Mouse (Mus musculus): ENCODE measurements around the gene Snd1. TPM values are rescaled to one million over a fixed set of nuclear protein-coding genes. Genes with fewer than 3 reads are reported as not detected.

Gene Snd1
- polyA plus RNA-seq, 1 experiment from 2014 or later: 139 TPM

DNA sequence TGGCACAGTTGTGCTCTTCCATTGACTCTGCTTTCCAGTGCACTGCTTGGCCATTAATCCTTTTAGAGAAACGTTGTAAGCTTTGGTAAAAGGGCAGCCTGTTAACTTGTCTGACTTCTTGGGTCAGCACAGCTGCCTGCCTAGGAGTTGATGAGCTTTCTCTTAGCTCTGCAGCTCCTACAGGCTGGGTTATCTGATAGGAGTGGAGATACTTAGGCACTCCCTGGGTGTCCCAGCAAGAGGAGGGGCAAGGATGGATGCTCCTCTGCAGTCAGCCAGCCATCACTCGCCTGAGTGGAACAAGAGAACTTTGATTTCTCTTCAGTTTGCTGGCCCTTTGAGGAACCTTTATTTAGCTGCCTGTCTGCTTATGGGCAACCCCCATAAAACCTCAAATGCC lies 235.1 kb downstream of the Snd1 start:
- DNase-seq (ENCODE audit: low spot score) (no peak), ATAC-seq (replicated peaks; ENCODE audit: low FRiP score, low TSS enrichment, low read depth) (no peak)
- Histone ChIP-seq H3K36me3 (ENCODE audit: control insufficient read depth, insufficient read depth, low read length) (peaks cover 13% of the 10 kb centered on the region; the same call in 1 of the 2 replicates), H3K4me3 (ENCODE audit: low read depth, low read length) (no peak overlapping the region), H3K9ac (ENCODE audit: low read length) (no peak overlapping the region), H3K4me1 (replicated peaks; ENCODE audit: control insufficient read depth, insufficient read depth, low read length) (peaks cover 21% of the 10 kb centered on the region), H3K9me3 (ENCODE audit: control insufficient read depth, low read length) (no peaks in the 10 kb centered on the region), H3K27me3 (replicated peaks; ENCODE audit: control insufficient read depth, insufficient read depth, low read length) (no peaks in the 10 kb centered on the region), H3K27ac (ENCODE audit: low read depth) (no peak overlapping the region), H3K4me2 (ENCODE audit: low read length) (no peak overlapping the region)
- WGBS: 24% methylated on average over 2 of the region's 2 CpGs

DNA sequence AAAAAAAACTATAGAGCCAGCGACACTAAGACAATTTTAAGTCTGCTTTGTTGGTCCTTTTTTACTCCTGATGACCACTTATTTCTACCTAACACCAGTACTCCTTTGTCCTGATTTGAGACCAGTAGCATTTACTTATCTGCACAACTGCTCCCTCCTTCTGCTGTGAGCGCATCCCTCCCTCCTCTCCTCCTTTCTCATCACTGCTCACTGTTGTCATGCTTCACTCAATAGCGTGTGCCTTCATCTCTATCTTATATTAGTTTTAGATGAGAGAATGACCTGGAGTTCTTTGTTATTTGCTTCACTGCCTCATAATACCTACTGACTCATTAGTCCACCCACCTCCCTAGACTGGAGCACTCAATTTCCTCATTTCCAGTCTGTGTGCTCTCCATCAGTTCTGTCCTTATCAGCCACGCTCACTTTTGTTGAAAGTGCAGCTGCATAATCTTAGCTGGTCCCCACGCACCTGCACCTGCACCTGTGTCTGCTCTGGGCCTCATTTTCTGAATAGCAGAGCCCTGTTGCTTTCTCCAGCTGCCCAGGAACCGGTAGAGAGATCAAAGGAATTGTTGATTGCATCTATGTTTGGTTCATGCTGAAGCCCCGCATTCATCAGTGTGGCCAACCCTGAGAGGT lies 242.4 kb downstream of the Snd1 start:
- no peak for ATAC-seq (replicated peaks; ENCODE audit: low FRiP score, low TSS enrichment, low read depth)
- Histone ChIP-seq H3K4me1 (replicated peaks; ENCODE audit: control insufficient read depth, insufficient read depth, low read length) (no peaks in the 10 kb centered on the region), H3K9me3 (ENCODE audit: control insufficient read depth, low read length) (no peaks in the 10 kb centered on the region), H3K27ac (ENCODE audit: low read depth) (no peak overlapping the region), H3K36me3 (ENCODE audit: control insufficient read depth, insufficient read depth, low read length) (no peaks in the 10 kb centered on the region), H3K9ac (ENCODE audit: low read length) (no peak overlapping the region), H3K4me2 (ENCODE audit: low read length) (no peak overlapping the region), H3K27me3 (replicated peaks; ENCODE audit: control insufficient read depth, insufficient read depth, low read length) (no peaks in the 10 kb centered on the region), H3K4me3 (ENCODE audit: low read depth, low read length) (no peak overlapping the region)
- 53% methylated on average over 7 of the region's 7 CpGs for WGBS
- DNase-seq (ENCODE audit: low spot score): no peak

DNA sequence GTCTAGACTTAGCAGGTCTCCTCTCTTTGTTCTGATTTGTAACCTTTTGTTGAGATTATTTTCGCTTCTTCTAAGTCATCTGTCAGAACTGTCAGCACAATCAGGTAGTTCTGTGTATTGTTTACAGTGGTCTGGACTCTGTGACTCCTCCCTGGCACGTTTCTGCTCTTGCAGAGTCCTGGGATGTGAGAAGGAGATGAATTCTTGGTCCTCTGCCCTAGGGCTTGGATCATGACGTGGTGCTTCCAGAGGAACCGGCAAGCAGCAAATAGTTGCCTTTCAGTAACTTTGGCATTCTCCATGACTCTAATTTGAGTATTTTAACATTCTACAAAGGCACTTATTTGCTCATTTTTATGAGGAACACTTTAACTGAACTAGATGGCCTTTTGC lies 242.9 kb downstream of the Snd1 start:
- H3K9me3 ChIP-seq (ENCODE audit: control insufficient read depth, low read length): no peaks in the 10 kb centered on the region
- no peak overlapping the region for H3K27ac ChIP-seq (ENCODE audit: low read depth)
- no peaks in the 10 kb centered on the region for H3K36me3 ChIP-seq (ENCODE audit: control insufficient read depth, insufficient read depth, low read length)
- H3K4me2 ChIP-seq (ENCODE audit: low read length): no peak overlapping the region
- H3K9ac ChIP-seq (ENCODE audit: low read length): no peak overlapping the region
- DNase-seq (ENCODE audit: low spot score): no peak
- no peak for ATAC-seq (replicated peaks; ENCODE audit: low FRiP score, low TSS enrichment, low read depth)
- H3K27me3 ChIP-seq (replicated peaks; ENCODE audit: control insufficient read depth, insufficient read depth, low read length): no peaks in the 10 kb centered on the region
- 32% methylated on average over 4 of the region's 4 CpGs for WGBS
- H3K4me1 ChIP-seq (replicated peaks; ENCODE audit: control insufficient read depth, insufficient read depth, low read length): no peaks in the 10 kb centered on the region
- no peak overlapping the region for H3K4me3 ChIP-seq (ENCODE audit: low read depth, low read length)

DNA sequence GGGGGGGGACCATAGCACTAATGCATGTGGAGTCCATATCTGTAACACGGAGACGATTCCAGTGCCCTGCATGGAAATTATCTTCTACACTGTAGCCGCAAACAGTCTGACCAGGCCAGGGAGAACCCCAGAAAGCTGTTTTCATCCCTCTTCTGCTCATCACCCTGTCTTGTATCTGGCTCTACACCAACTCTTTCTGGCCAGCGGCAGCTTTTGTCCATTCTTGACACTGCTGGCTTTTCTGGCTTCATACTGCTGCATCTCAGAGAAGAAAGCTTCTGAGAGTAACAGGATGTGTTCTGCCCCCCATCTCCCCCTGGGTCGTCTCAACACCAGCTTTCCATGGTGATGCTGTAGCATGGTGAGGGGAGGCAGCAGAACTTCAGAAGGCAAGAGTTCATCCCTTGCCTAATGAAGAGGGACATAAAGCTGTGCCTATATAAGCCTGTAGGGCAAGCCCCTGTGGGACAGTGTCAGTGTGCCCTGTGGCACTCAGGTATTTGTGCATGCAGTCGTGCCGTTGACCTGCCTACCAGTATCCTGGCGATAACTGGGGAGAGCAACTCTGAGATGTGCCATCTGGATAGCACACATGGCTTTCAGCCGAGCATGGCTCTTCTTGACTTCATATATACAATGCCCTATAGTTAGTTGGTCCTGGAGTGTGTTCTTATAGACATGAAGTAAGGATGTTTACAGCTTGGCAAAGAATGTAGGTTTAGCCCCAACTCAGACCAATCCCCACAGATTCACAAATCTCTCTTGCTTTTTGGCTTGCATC lies 245.6 kb downstream of the Snd1 start:
- no peak overlapping the region for H3K27ac ChIP-seq (ENCODE audit: low read depth)
- no peak overlapping the region for H3K9ac ChIP-seq (ENCODE audit: low read length)
- ATAC-seq (replicated peaks; ENCODE audit: low FRiP score, low TSS enrichment, low read depth) (no peak), DNase-seq (ENCODE audit: low spot score) (no peak)
- H3K36me3 ChIP-seq (ENCODE audit: control insufficient read depth, insufficient read depth, low read length): 0 out of 2 replicates have a peak, but pooled peaks cover 3% of the 10 kb centered on the region
- 74% methylated on average over 9 of the region's 9 CpGs for WGBS
- H3K9me3 ChIP-seq (ENCODE audit: control insufficient read depth, low read length): no peaks in the 10 kb centered on the region
- H3K4me1 ChIP-seq (replicated peaks; ENCODE audit: control insufficient read depth, insufficient read depth, low read length): peaks cover 3% of the 10 kb centered on the region; the same call in 1 of the 2 replicates
- H3K4me2 ChIP-seq (ENCODE audit: low read length): no peak overlapping the region
- no peak overlapping the region for H3K4me3 ChIP-seq (ENCODE audit: low read depth, low read length)
- no peaks in the 10 kb centered on the region for H3K27me3 ChIP-seq (replicated peaks; ENCODE audit: control insufficient read depth, insufficient read depth, low read length)

- Histone ChIP-seq H3K9me3 (ENCODE audit: control insufficient read depth, low read length) (no peaks in the 10 kb centered on the region), H3K36me3 (ENCODE audit: control insufficient read depth, insufficient read depth, low read length) (peaks cover 10% of the 10 kb centered on the region; the same call in 1 of the 2 replicates), H3K4me2 (ENCODE audit: low read length) (no peak overlapping the region), H3K4me1 (replicated peaks; ENCODE audit: control insufficient read depth, insufficient read depth, low read length) (peaks cover 3% of the 10 kb centered on the region; the same call in 1 of the 2 replicates), H3K4me3 (ENCODE audit: low read depth, low read length) (no peak overlapping the region), H3K27me3 (replicated peaks; ENCODE audit: control insufficient read depth, insufficient read depth, low read length) (no peaks in the 10 kb centered on the region), H3K27ac (ENCODE audit: low read depth) (no peak overlapping the region), H3K9ac (ENCODE audit: low read length) (no peak overlapping the region)
- ATAC-seq (replicated peaks; ENCODE audit: low FRiP score, low TSS enrichment, low read depth) (no peak), DNase-seq (ENCODE audit: low spot score) (no peak)
- 13% methylated on average over 2 of the region's 2 CpGs for WGBS
Observed at GRCm38 (mm10) chr6:28723059-28723458, 248.1 kb downstream of the Snd1 start.

DNA sequence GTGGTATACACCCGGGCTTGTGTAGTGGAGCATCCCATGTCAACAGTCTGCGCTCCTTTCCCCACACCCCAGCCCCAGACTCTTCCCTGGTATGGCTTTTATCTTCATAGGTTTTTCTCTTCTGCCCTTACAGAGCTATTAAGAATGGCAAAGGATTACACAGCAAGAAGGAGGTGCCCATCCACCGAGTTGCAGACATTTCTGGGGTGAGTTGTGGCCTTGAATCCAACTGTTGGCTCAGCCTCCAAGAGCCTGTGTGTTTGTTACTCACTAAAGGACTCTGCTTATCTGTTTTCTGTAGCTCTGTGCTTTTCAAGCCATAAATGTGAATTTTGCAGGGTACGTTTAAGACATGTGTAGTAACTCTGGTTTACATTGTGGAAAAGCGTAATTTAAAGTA lies 249.8 kb downstream of the Snd1 start:
- ATAC-seq (replicated peaks; ENCODE audit: low FRiP score, low TSS enrichment, low read depth): no peak

DNA sequence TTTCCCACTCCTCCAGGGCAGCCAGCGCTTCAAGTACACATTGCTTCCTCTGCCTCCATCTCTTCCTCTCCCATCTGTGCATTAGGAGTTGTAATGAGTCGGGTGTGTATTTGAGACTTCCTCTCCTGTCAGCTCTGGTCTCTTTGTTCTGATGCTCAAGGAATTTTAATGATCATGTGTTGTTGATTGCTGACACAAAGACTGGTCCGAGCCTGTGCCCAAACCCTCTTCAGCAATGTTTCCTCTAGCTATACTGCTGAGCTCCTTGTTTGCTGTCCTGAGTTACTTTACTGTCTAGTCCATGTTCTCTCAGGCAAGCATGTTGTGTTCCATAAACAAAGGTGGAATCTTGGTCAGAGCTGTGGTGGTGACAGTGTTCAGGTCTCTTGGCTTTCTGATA lies 254.3 kb downstream of the Snd1 start:
- DNase-seq (ENCODE audit: low spot score): no peak
- Histone ChIP-seq H3K9ac (ENCODE audit: low read length) (no peak overlapping the region), H3K27ac (ENCODE audit: low read depth) (no peak overlapping the region), H3K4me1 (replicated peaks; ENCODE audit: control insufficient read depth, insufficient read depth, low read length) (peaks cover 5% of the 10 kb centered on the region), H3K9me3 (ENCODE audit: control insufficient read depth, low read length) (no peaks in the 10 kb centered on the region), H3K4me2 (ENCODE audit: low read length) (no peak overlapping the region), H3K36me3 (ENCODE audit: control insufficient read depth, insufficient read depth, low read length) (peaks cover 10% of the 10 kb centered on the region; the same call in 1 of the 2 replicates), H3K27me3 (replicated peaks; ENCODE audit: control insufficient read depth, insufficient read depth, low read length) (no peaks in the 10 kb centered on the region), H3K4me3 (ENCODE audit: low read depth, low read length) (no peak overlapping the region)
- ATAC-seq (replicated peaks; ENCODE audit: low FRiP score, low TSS enrichment, low read depth): no peak
- 34% methylated on average over 3 of the region's 3 CpGs for WGBS

More for the DNA sequence above, 249.8 kb downstream of the Snd1 start:
- Histone ChIP-seq H3K27ac (ENCODE audit: low read depth) (no peak overlapping the region), H3K4me2 (ENCODE audit: low read length) (no peak overlapping the region), H3K36me3 (ENCODE audit: control insufficient read depth, insufficient read depth, low read length) (peaks cover 10% of the 10 kb centered on the region; the same call in 1 of the 2 replicates), H3K4me3 (ENCODE audit: low read depth, low read length) (no peak overlapping the region), H3K9ac (ENCODE audit: low read length) (no peak overlapping the region), H3K4me1 (replicated peaks; ENCODE audit: control insufficient read depth, insufficient read depth, low read length) (peaks cover 8% of the 10 kb centered on the region; the same call in 1 of the 2 replicates), H3K27me3 (replicated peaks; ENCODE audit: control insufficient read depth, insufficient read depth, low read length) (no peaks in the 10 kb centered on the region), H3K9me3 (ENCODE audit: control insufficient read depth, low read length) (no peaks in the 10 kb centered on the region)
- DNase-seq (ENCODE audit: low spot score): no peak
- WGBS: 82% methylated on average over 5 of the region's 5 CpGs

DNA sequence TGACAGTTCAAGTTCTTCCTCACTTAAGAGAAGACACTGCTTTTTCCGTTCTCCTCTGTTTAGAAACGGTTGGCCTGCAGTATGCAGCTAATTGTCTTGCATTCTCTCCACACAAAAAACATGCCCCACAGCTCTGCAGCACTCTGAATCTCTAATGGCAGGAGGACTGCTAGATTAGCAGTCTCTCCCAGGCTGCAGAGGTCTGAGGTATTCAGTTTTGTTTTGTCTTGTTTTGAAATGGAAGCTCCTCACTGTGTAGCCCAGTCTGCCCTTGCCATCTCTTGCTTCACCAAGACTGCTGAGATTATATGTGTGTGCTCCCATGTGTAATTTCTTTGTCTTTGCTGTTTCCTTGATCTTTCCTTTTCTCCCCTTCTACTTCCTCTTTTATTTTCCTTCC lies 254.7 kb downstream of the Snd1 start:
- Histone ChIP-seq H3K27ac (ENCODE audit: low read depth) (no peak overlapping the region), H3K9me3 (ENCODE audit: control insufficient read depth, low read length) (no peaks in the 10 kb centered on the region), H3K36me3 (ENCODE audit: control insufficient read depth, insufficient read depth, low read length) (peaks cover 10% of the 10 kb centered on the region; the same call in 1 of the 2 replicates), H3K4me3 (ENCODE audit: low read depth, low read length) (no peak overlapping the region), H3K27me3 (replicated peaks; ENCODE audit: control insufficient read depth, insufficient read depth, low read length) (no peaks in the 10 kb centered on the region), H3K4me2 (ENCODE audit: low read length) (no peak overlapping the region), H3K9ac (ENCODE audit: low read length) (no peak overlapping the region), H3K4me1 (replicated peaks; ENCODE audit: control insufficient read depth, insufficient read depth, low read length) (peaks cover 5% of the 10 kb centered on the region)
- WGBS: 40% methylated on average over 2 of the region's 2 CpGs
- ATAC-seq (replicated peaks; ENCODE audit: low FRiP score, low TSS enrichment, low read depth) (no peak), DNase-seq (ENCODE audit: low spot score) (no peak)
